Comparison of ENCODE assay signal across 18 mouse cellular contexts in genomic region chr15:79519400-79520220, GRCm38 (mm10). TPM values are rescaled to one million over a fixed set of nuclear protein-coding genes. Genes with fewer than 3 reads are reported as not detected.
DNase-seq lines count a peak whose midpoint lies in the region; ATAC-seq and TF ChIP-seq lines count a peak whose summit lies in the region.
"Had no signal": no experiment of that assay in that cellular context is flagged by ENCODE, and none has a peak within 500 bp of the region (broad histone marks: within the 10 kb centered on the region; RNA-seq: fewer than 3 reads in every experiment).

No protein-coding gene starts in this region.

- peaks cover 38% of the 10 kb centered on the region for H3K4me1 ChIP-seq in limb, embryonic 15.5 days
- peaks cover 9% of the 10 kb centered on the region for H3K4me1 ChIP-seq in stomach, postnatal 0 days (replicated peaks; ENCODE audit: control insufficient read depth, insufficient read depth)

- DNase-seq in heart, adult 11 months: peak; percentile 80
- DNase-seq in heart, adult 8-10 months (ENCODE audit: low spot score): no peak
- peak; percentile 43 for DNase-seq in c-Kit-negative CD71-positive TER-119-positive erythroid progenitor cells, embryonic 14.5 days (ENCODE audit: low read depth, low spot score)
- peak; percentile 46 for DNase-seq in stomach, postnatal 0 days (ENCODE audit: low spot score)
- no peak for DNase-seq in spleen, postnatal 36 days (ENCODE audit: low spot score in 2 of 2)
- DNase-seq in adrenal gland, adult (ENCODE audit: inconsistent age in 2 of 2, low spot score in 1 of 2): no peak
- DNase-seq in lung, postnatal 10 days: no peak
- DNase-seq: adrenal gland, adult 2 months; heart, adult 18-20 months; heart, postnatal 36 days; kidney, adult 8-10 months; lung, postnatal 14 days; right cerebral cortex, postnatal 25 days had no signal

- H3K36me3 ChIP-seq in limb, embryonic 15.5 days: peaks cover 28% of the 10 kb centered on the region
- 0 out of 2 replicates have a peak, but pooled peaks cover 4% of the 10 kb centered on the region for H3K36me3 ChIP-seq in stomach, postnatal 0 days (ENCODE audit: control insufficient read depth, insufficient read depth, low read length)
- H3K36me3 ChIP-seq: forebrain, embryonic 12.5 days; midbrain, embryonic 13.5 days had no signal

- no peak for TF ChIP-seq CTCF in stomach, postnatal 0 days (IDR thresholded peaks at IDR 0.05; ENCODE audit: low read depth)

- WGBS in limb, embryonic 15.5 days: 45% methylated on average over 16 of the region's 16 CpGs
- 44% methylated on average over 16 of the region's 16 CpGs for WGBS in stomach, postnatal 0 days

- no peak for TF ChIP-seq EP300 in stomach, postnatal 0 days (optimal IDR thresholded peaks at IDR 0.05)

- no peaks in the 10 kb centered on the region for H3K9me3 ChIP-seq in limb, embryonic 15.5 days
- no peaks in the 10 kb centered on the region for H3K9me3 ChIP-seq in stomach, postnatal 0 days (ENCODE audit: control insufficient read depth, low read length)
- H3K9me3 ChIP-seq: embryonic facial prominence, embryonic 12.5 days; forebrain, embryonic 12.5 days; midbrain, embryonic 13.5 days had no signal

- peak overlapping the region; percentile 69; the same call in 1 of the 2 replicates for H3K4me2 ChIP-seq in limb, embryonic 15.5 days
- H3K4me2 ChIP-seq in stomach, postnatal 0 days (replicated peaks; ENCODE audit: low read depth): no peak overlapping the region
- H3K4me2 ChIP-seq: embryonic facial prominence, embryonic 12.5 days; forebrain, embryonic 12.5 days; midbrain, embryonic 13.5 days had no signal

- ATAC-seq in limb, embryonic 15.5 days (ENCODE audit: insufficient number of reproducible peaks, low FRiP score, low TSS enrichment, low read depth): no peak
- no peak for ATAC-seq in stomach, postnatal 0 days (ENCODE audit: low FRiP score, low TSS enrichment)
- ATAC-seq: hindbrain, postnatal 0 days; midbrain, embryonic 13.5 days had no signal

- no peak overlapping the region for H3K9ac ChIP-seq in limb, embryonic 15.5 days
- no peak overlapping the region for H3K9ac ChIP-seq in stomach, postnatal 0 days (ENCODE audit: low read length)
- H3K9ac ChIP-seq: embryonic facial prominence, embryonic 12.5 days; forebrain, embryonic 12.5 days; midbrain, embryonic 13.5 days had no signal

- peaks cover 5% of the 10 kb centered on the region; the same call in 1 of the 2 replicates for H3K27me3 ChIP-seq in limb, embryonic 15.5 days
- no peaks in the 10 kb centered on the region for H3K27me3 ChIP-seq in stomach, postnatal 0 days (ENCODE audit: control insufficient read depth, insufficient read depth, low read length)

- peak overlapping the region; percentile 5; the same call in 1 of the 2 replicates for H3K4me3 ChIP-seq in limb, embryonic 15.5 days
- no peak overlapping the region for H3K4me3 ChIP-seq in stomach, postnatal 0 days (ENCODE audit: low read depth, low read length)
- H3K4me3 ChIP-seq: embryonic facial prominence, embryonic 12.5 days; forebrain, embryonic 12.5 days; midbrain, embryonic 13.5 days had no signal

- no peak overlapping the region for H3K27ac ChIP-seq in limb, embryonic 15.5 days
- no peak overlapping the region for H3K27ac ChIP-seq in stomach, postnatal 0 days (replicated peaks)
- H3K27ac ChIP-seq: embryonic facial prominence, embryonic 12.5 days; forebrain, embryonic 12.5 days; hindbrain, postnatal 0 days; midbrain, embryonic 13.5 days had no signal

RNA-seq across cellular contexts. Expression of gene Kdelr3, which starts 3.4 kb away (rescaled TPM):
- total RNA-seq in heart, adult 8-10 months (2022): 1 to 10 TPM; 4.3 to 5.2 (median 4.5) TPM
- polyA plus RNA-seq in limb, embryonic 15.5 days (2015; fragmentation: Nextera tagmentation; extraction: Ambion mirVana): 211 and 223 TPM in 2 replicates
- polyA plus RNA-seq in stomach, postnatal 0 days (2015; fragmentation: Nextera tagmentation; extraction: Ambion mirVana): 65.8 and 81.7 TPM in 2 replicates

RNA-seq across cellular contexts. Expression of gene Kcnj4, which starts 14.6 kb away (rescaled TPM):
- total RNA-seq in heart, adult 8-10 months (2022): 1 to 10 TPM in 3 of 4 experiments, under 1 TPM in 1; 0.92 to 1.6 (median 1.4) TPM
- not detected in 2 replicates for polyA plus RNA-seq in limb, embryonic 15.5 days (2015; fragmentation: Nextera tagmentation; extraction: Ambion mirVana)
- polyA plus RNA-seq in stomach, postnatal 0 days (2015; fragmentation: Nextera tagmentation; extraction: Ambion mirVana): not detected in 2 replicates
- polyA plus RNA-seq: embryonic facial prominence, embryonic 12.5 days; forebrain, embryonic 12.5 days; hindbrain, postnatal 0 days; midbrain, embryonic 13.5 days had no signal

RNA-seq across cellular contexts. Expression of gene Ddx17, which starts 26.9 kb away (rescaled TPM):
- 10 to 100 TPM; 67.0 to 82.8 (median 74.6) TPM for total RNA-seq in heart, adult 8-10 months (2022)
- 41.6 and 54.0 TPM in 2 replicates for polyA plus RNA-seq in limb, embryonic 15.5 days (2015; fragmentation: Nextera tagmentation; extraction: Ambion mirVana)
- polyA plus RNA-seq in stomach, postnatal 0 days (2015; fragmentation: Nextera tagmentation; extraction: Ambion mirVana): 15.5 and 17.1 TPM in 2 replicates

Comparison
In these comparisons a context has a peak if more than half of its experiments do, and no peak if none do; other contexts are left out.
1. DNase-seq: peak in heart, adult 11 months (single experiment), c-Kit-negative CD71-positive TER-119-positive erythroid progenitor cells, embryonic 14.5 days (single experiment) and stomach, postnatal 0 days (single experiment); none in heart, adult 8-10 months (single experiment), spleen, postnatal 36 days (0 of 2), adrenal gland, adult (0 of 2) and lung, postnatal 10 days (single experiment).